Mouse (Mus musculus): Measurements from ENCODE around the gene Klhl25.
"Not testable (repeated sequence)": the region's sequence is repeated elsewhere in the genome, so short reads cannot be mapped to it uniquely, and the experiment has no call there.

DNA sequence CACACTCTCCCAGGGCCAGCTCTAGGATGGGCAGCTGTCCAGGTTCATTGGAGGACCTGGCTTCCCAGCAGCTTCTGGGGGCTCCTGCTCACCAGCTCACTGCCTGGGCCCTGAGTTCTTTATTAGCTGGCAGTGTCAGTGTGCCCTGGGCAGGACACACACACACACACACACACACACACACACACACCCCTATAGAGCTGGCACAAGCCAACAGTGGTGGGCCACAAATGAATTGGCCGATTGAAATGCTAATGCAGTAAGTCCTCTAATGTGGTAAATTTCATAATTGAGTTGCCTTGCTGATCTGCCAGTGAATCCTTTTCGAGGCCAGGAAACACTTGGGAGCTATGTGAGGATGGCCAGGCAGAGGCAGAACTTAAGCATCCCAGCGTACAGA, 2.3 kb downstream of the Klhl25 start:
- not testable (repeated sequence) for TF ChIP-seq CTCF (IDR thresholded peaks at IDR 0.05; ENCODE audit: borderline replicate concordance, extremely low read depth, insufficient read depth, insufficient read length); POLR2A (IDR thresholded peaks at IDR 0.05; ENCODE audit: borderline replicate concordance, extremely low read depth, insufficient read depth, insufficient read length, poor library complexity, severe bottlenecking)
